Mouse (Mus musculus): ENCODE measurements around the gene M1ap. TPM values are rescaled to one million over a fixed set of nuclear protein-coding genes. Genes with fewer than 3 reads are reported as not detected.

The M1ap gene
- polyA plus RNA-seq, 1 experiment from 2014 or later = 8.2 TPM

GRCm38 (mm10) chr6:82997511-82998102 is 50.9 kb downstream of the M1ap start:
- no peak for ATAC-seq (replicated peaks; ENCODE audit: low FRiP score)
- DNase-seq (ENCODE audit: low spot score) = peak; percentile 39
- peak overlapping the region; percentile 16; the same call in 1 of the 2 replicates for H3K4me3 ChIP-seq (ENCODE audit: low read depth, low read length)

GRCm38 (mm10) chr6:82998326-82998725 is 51.6 kb downstream of the M1ap start:
- Histone ChIP-seq H3K9ac (ENCODE audit: low read depth, low read length) (no peak overlapping the region), H3K27me3 (replicated peaks; ENCODE audit: control insufficient read depth, insufficient read depth, low read length) (no peaks in the 10 kb centered on the region), H3K27ac (ENCODE audit: low read depth, low read length) (peak overlapping the region; percentile 88; the same call in 1 of the 2 replicates), H3K36me3 (ENCODE audit: control insufficient read depth, insufficient read depth, low read length) (no peaks in the 10 kb centered on the region), H3K9me3 (ENCODE audit: control insufficient read depth, low read length) (no peaks in the 10 kb centered on the region), H3K4me2 (no peak overlapping the region), H3K4me1 (replicated peaks; ENCODE audit: control insufficient read depth, insufficient read depth, low read length) (peaks cover 8% of the 10 kb centered on the region), H3K4me3 (ENCODE audit: low read depth, low read length) (no peak overlapping the region)
- no peak for DNase-seq (ENCODE audit: low spot score)
- ATAC-seq (replicated peaks; ENCODE audit: low FRiP score) = no peak
- WGBS = 57% methylated on average over 4 of the region's 4 CpGs

More at GRCm38 (mm10) chr6:82997511-82998102, 50.9 kb downstream of the M1ap start:
- H3K4me2 ChIP-seq = peak overlapping the region; percentile 55
- H3K27me3 ChIP-seq (replicated peaks; ENCODE audit: control insufficient read depth, insufficient read depth, low read length) = no peaks in the 10 kb centered on the region
- WGBS = 32% methylated on average over 7 of the region's 7 CpGs
- H3K9ac ChIP-seq (ENCODE audit: low read depth, low read length) = peak overlapping the region; percentile 55
- H3K27ac ChIP-seq (ENCODE audit: low read depth, low read length) = peak overlapping the region; percentile 88
- H3K4me1 ChIP-seq (replicated peaks; ENCODE audit: control insufficient read depth, insufficient read depth, low read length) = peaks cover 8% of the 10 kb centered on the region
- no peaks in the 10 kb centered on the region for H3K36me3 ChIP-seq (ENCODE audit: control insufficient read depth, insufficient read depth, low read length)
- H3K9me3 ChIP-seq (ENCODE audit: control insufficient read depth, low read length) = no peaks in the 10 kb centered on the region

GRCm38 (mm10) chr6:82999986-83000385 is 53.3 kb downstream of the M1ap start:
- ATAC-seq (replicated peaks; ENCODE audit: low FRiP score) (no peak), DNase-seq (ENCODE audit: low spot score) (no peak)
- no peaks in the 10 kb centered on the region for H3K9me3 ChIP-seq (ENCODE audit: control insufficient read depth, low read length)
- no peaks in the 10 kb centered on the region for H3K36me3 ChIP-seq (ENCODE audit: control insufficient read depth, insufficient read depth, low read length)
- no peaks in the 10 kb centered on the region for H3K27me3 ChIP-seq (replicated peaks; ENCODE audit: control insufficient read depth, insufficient read depth, low read length)
- H3K9ac ChIP-seq (ENCODE audit: low read depth, low read length) = no peak overlapping the region
- no peak overlapping the region for H3K27ac ChIP-seq (ENCODE audit: low read depth, low read length)
- WGBS = 76% methylated on average over 8 of the region's 8 CpGs
- no peak overlapping the region for H3K4me3 ChIP-seq (ENCODE audit: low read depth, low read length)
- H3K4me1 ChIP-seq (replicated peaks; ENCODE audit: control insufficient read depth, insufficient read depth, low read length) = peaks cover 15% of the 10 kb centered on the region
- no peak overlapping the region for H3K4me2 ChIP-seq

- no peak overlapping the region for H3K27ac ChIP-seq (ENCODE audit: low read depth, low read length)
- H3K9me3 ChIP-seq (ENCODE audit: control insufficient read depth, low read length) = no peaks in the 10 kb centered on the region
- no peak overlapping the region for H3K4me2 ChIP-seq
- 88% methylated on average over 1 of the region's 1 CpGs for WGBS
- H3K9ac ChIP-seq (ENCODE audit: low read depth, low read length) = no peak overlapping the region
- DNase-seq (ENCODE audit: low spot score) (no peak), ATAC-seq (replicated peaks; ENCODE audit: low FRiP score) (no peak)
- no peak overlapping the region for H3K4me3 ChIP-seq (ENCODE audit: low read depth, low read length)
- no peaks in the 10 kb centered on the region for H3K27me3 ChIP-seq (replicated peaks; ENCODE audit: control insufficient read depth, insufficient read depth, low read length)
- H3K36me3 ChIP-seq (ENCODE audit: control insufficient read depth, insufficient read depth, low read length) = no peaks in the 10 kb centered on the region
- H3K4me1 ChIP-seq (replicated peaks; ENCODE audit: control insufficient read depth, insufficient read depth, low read length) = peaks cover 12% of the 10 kb centered on the region
Measured at GRCm38 (mm10) chr6:83003082-83003481, 56.4 kb downstream of the M1ap start.

- Histone ChIP-seq H3K4me3 (ENCODE audit: low read depth, low read length) (no peak overlapping the region), H3K9ac (ENCODE audit: low read depth, low read length) (no peak overlapping the region), H3K36me3 (ENCODE audit: control insufficient read depth, insufficient read depth, low read length) (no peaks in the 10 kb centered on the region), H3K27ac (ENCODE audit: low read depth, low read length) (no peak overlapping the region), H3K4me2 (no peak overlapping the region), H3K4me1 (replicated peaks; ENCODE audit: control insufficient read depth, insufficient read depth, low read length) (peaks cover 14% of the 10 kb centered on the region), H3K9me3 (ENCODE audit: control insufficient read depth, low read length) (no peaks in the 10 kb centered on the region), H3K27me3 (replicated peaks; ENCODE audit: control insufficient read depth, insufficient read depth, low read length) (no peaks in the 10 kb centered on the region)
- 79% methylated on average over 5 of the region's 5 CpGs for WGBS
- no peak for DNase-seq (ENCODE audit: low spot score)
- ATAC-seq (replicated peaks; ENCODE audit: low FRiP score) = peak; percentile 61
Measured at GRCm38 (mm10) chr6:83003850-83004249, 57.1 kb downstream of the M1ap start.

DNA sequence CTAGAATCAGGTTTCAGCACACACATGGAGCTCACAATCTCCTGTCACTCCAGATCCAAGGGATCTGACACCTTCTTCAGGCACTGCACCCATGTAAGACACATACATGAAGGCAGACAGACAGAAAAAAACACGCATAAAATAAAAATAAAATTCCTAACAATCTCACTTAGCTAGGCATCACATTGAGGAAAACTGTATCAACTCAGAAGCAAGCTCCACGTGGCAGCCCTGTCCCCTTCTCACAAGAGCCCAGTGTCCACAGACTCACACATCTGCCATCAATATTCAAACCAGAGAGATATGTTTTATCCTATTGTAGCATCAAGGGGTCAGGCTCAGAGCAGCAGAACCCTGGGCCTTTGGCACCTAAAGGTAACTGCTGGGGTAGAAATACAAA is 57.6 kb downstream of the M1ap start:
- no peaks in the 10 kb centered on the region for H3K9me3 ChIP-seq (ENCODE audit: control insufficient read depth, low read length)
- no peaks in the 10 kb centered on the region for H3K36me3 ChIP-seq (ENCODE audit: control insufficient read depth, insufficient read depth, low read length)
- ATAC-seq (replicated peaks; ENCODE audit: low FRiP score) (no peak), DNase-seq (ENCODE audit: low spot score) (no peak)
- H3K9ac ChIP-seq (ENCODE audit: low read depth, low read length) = no peak overlapping the region
- no peak overlapping the region for H3K4me3 ChIP-seq (ENCODE audit: low read depth, low read length)
- no peaks in the 10 kb centered on the region for H3K27me3 ChIP-seq (replicated peaks; ENCODE audit: control insufficient read depth, insufficient read depth, low read length)
- WGBS = 62% methylated on average over 2 of the region's 2 CpGs
- H3K27ac ChIP-seq (ENCODE audit: low read depth, low read length) = peak overlapping the region; percentile 21; the same call in 1 of the 2 replicates
- H3K4me2 ChIP-seq = peak overlapping the region; percentile 10; the same call in 1 of the 2 replicates
- peaks cover 14% of the 10 kb centered on the region for H3K4me1 ChIP-seq (replicated peaks; ENCODE audit: control insufficient read depth, insufficient read depth, low read length)

DNA sequence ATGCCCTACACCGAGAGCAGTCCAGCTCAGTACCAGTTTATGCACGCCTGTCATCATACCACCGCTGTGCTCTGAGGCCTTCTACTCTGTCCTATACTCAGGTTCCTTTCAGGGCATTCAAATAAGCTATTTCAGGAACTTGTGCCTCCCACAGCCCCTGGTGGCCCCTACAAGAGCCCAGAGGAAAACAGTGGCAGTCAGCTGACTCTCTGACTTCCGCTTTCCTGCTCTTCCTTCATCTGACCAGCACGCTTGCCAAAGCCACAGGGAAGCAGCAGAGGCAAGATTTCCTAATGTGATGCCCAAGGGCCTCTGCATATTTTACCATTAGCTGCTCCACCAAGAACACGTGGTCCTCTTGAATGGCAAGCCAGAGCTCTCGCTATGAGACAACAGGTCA is 58.2 kb downstream of the M1ap start:
- H3K4me2 ChIP-seq = peak overlapping the region; percentile 10

DNA sequence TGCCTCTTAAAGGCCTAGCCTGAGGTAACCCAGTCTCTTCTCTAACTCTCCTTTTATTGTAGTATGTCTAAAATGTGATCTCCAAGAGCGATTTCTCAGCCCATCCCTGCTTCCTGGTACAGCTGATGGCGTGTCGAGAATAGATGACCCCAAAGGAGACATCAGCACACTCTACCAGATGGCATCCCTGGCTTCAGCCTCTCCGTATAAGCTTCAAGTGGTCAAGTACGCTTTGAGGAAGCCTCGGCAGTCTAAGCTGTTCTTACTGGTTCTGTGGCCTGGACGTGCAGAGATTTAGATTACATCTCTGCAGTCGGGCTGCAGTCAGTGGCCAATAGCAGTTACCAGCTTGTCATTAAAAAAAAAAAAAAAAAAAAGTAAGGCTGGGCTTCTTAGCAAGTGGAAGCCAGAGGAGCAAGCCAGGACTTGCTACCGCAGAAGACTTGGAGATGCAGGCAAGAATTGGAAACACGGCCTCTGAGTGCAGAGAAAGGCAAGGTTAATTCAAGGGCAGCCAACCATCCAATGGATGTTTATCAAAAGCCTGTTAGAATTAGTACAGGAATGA is 58.8 kb downstream of the M1ap start:
- Histone ChIP-seq H3K9me3 (ENCODE audit: control insufficient read depth, low read length) (no peaks in the 10 kb centered on the region), H3K27me3 (replicated peaks; ENCODE audit: control insufficient read depth, insufficient read depth, low read length) (no peaks in the 10 kb centered on the region), H3K9ac (ENCODE audit: low read depth, low read length) (no peak overlapping the region), H3K4me3 (ENCODE audit: low read depth, low read length) (no peak overlapping the region), H3K4me2 (no peak overlapping the region), H3K4me1 (replicated peaks; ENCODE audit: control insufficient read depth, insufficient read depth, low read length) (peaks cover 19% of the 10 kb centered on the region), H3K27ac (ENCODE audit: low read depth, low read length) (0 out of 2 replicates have a peak overlapping the region, but pooled peaks have one; percentile 25), H3K36me3 (ENCODE audit: control insufficient read depth, insufficient read depth, low read length) (no peaks in the 10 kb centered on the region)
- WGBS = 71% methylated on average over 10 of the region's 10 CpGs
- no peak for ATAC-seq (replicated peaks; ENCODE audit: low FRiP score)
- no peak for DNase-seq (ENCODE audit: low spot score)

More for the DNA sequence above, 58.2 kb downstream of the M1ap start:
- Histone ChIP-seq H3K4me1 (replicated peaks; ENCODE audit: control insufficient read depth, insufficient read depth, low read length) (peaks cover 14% of the 10 kb centered on the region), H3K9ac (ENCODE audit: low read depth, low read length) (no peak overlapping the region), H3K9me3 (ENCODE audit: control insufficient read depth, low read length) (no peaks in the 10 kb centered on the region), H3K27me3 (replicated peaks; ENCODE audit: control insufficient read depth, insufficient read depth, low read length) (no peaks in the 10 kb centered on the region), H3K4me3 (ENCODE audit: low read depth, low read length) (no peak overlapping the region), H3K27ac (ENCODE audit: low read depth, low read length) (peak overlapping the region; percentile 25; the same call in 1 of the 2 replicates), H3K36me3 (ENCODE audit: control insufficient read depth, insufficient read depth, low read length) (no peaks in the 10 kb centered on the region)
- 48% methylated on average over 7 of the region's 7 CpGs for WGBS
- no peak for DNase-seq (ENCODE audit: low spot score)
- 0 out of 2 replicates have a peak, but pooled peaks have one; percentile 29 for ATAC-seq (replicated peaks; ENCODE audit: low FRiP score)

- ATAC-seq (replicated peaks; ENCODE audit: low FRiP score) (no peak), DNase-seq (ENCODE audit: low spot score) (no peak)
- no peak overlapping the region for H3K4me2 ChIP-seq
- no peak overlapping the region for H3K4me3 ChIP-seq (ENCODE audit: low read depth, low read length)
- H3K9me3 ChIP-seq (ENCODE audit: control insufficient read depth, low read length) = no peaks in the 10 kb centered on the region
- no peak overlapping the region for H3K27ac ChIP-seq (ENCODE audit: low read depth, low read length)
- no peaks in the 10 kb centered on the region for H3K27me3 ChIP-seq (replicated peaks; ENCODE audit: control insufficient read depth, insufficient read depth, low read length)
- H3K36me3 ChIP-seq (ENCODE audit: control insufficient read depth, insufficient read depth, low read length) = no peaks in the 10 kb centered on the region
- H3K4me1 ChIP-seq (replicated peaks; ENCODE audit: control insufficient read depth, insufficient read depth, low read length) = peaks cover 25% of the 10 kb centered on the region
- 69% methylated on average over 6 of the region's 6 CpGs for WGBS
- no peak overlapping the region for H3K9ac ChIP-seq (ENCODE audit: low read depth, low read length)
Measured at GRCm38 (mm10) chr6:83006114-83006513, 59.4 kb downstream of the M1ap start.

Measured in liver, embryonic 11.5 days (tissue).